Mouse (Mus musculus) layer of hippocampus, adult 2 months (tissue): ENCODE measurements around the gene Srsf3. TPM values are rescaled to one million over a fixed set of nuclear protein-coding genes. Genes with fewer than 3 reads are reported as not detected.
"Not testable (repeated sequence)": the region's sequence is repeated elsewhere in the genome, so short reads cannot be mapped to it uniquely, and the experiment has no call there.

Experiments
- DNase-seq, 2 experiments: peaks; one replicate each; pipeline ENCODE4 v3.0.0; 2022; ENCODE audit warnings: low spot score in 2 of 2
- H3K27ac ChIP-seq: fragments of 200-600 bp; 2 replicates; pipeline ENCODE4 v1.8.1; 2022
- H3K4me3 ChIP-seq: fragments of 200-600 bp; 2 replicates; pipeline ENCODE4 v1.8.1; 2022; ENCODE audit warnings: mild to moderate bottlenecking
- CTCF ChIP-seq: fragments of 200-600 bp; conservative IDR thresholded peaks from 2 replicates; pipeline ENCODE4 v1.8.1; 2022; ENCODE audit warnings: antibody characterized with exemption, mild to moderate bottlenecking, moderate library complexity
- long read RNA-seq, 2 experiments: library from polyadenylated mRNA; stranded (forward); transcript quantifications; one replicate each; pipeline ENCODE4 v2.0.0; 2021; ENCODE audit warnings: borderline mapping rate in 2 of 2
- total RNA-seq, 2 experiments: library from RNA; stranded (reverse); gene quantifications; 2 replicates each; pipeline ENCODE4 v1.2.3; 2021

Srsf3 gene
- total RNA-seq: 100 to 1,000 TPM; 125 to 130 TPM
- long read RNA-seq, experiment 1, transcript Srsf3-201 (7 exons, 2,594 nt): minor isoform, 5 of 66 reads
- long read RNA-seq, experiment 1, transcript Srsf3-202 (6 exons, 2,618 nt): major isoform, 54 of 66 reads
- long read RNA-seq, experiment 1, partial matches to known transcripts: 2 of 66 reads
- long read RNA-seq, experiment 1, other reads (novel, unspliced or antisense): 5 of 66 reads
- long read RNA-seq, experiment 2, transcript Srsf3-202 (6 exons, 2,618 nt): major isoform, 89 of 113 reads
- long read RNA-seq, experiment 2, transcript Srsf3-201 (7 exons, 2,594 nt): minor isoform, 7 of 113 reads
- long read RNA-seq, experiment 2, partial matches to known transcripts: 1 of 113 reads
- long read RNA-seq, experiment 2, other reads (novel, unspliced or antisense): 14 of 113 reads

DNA sequence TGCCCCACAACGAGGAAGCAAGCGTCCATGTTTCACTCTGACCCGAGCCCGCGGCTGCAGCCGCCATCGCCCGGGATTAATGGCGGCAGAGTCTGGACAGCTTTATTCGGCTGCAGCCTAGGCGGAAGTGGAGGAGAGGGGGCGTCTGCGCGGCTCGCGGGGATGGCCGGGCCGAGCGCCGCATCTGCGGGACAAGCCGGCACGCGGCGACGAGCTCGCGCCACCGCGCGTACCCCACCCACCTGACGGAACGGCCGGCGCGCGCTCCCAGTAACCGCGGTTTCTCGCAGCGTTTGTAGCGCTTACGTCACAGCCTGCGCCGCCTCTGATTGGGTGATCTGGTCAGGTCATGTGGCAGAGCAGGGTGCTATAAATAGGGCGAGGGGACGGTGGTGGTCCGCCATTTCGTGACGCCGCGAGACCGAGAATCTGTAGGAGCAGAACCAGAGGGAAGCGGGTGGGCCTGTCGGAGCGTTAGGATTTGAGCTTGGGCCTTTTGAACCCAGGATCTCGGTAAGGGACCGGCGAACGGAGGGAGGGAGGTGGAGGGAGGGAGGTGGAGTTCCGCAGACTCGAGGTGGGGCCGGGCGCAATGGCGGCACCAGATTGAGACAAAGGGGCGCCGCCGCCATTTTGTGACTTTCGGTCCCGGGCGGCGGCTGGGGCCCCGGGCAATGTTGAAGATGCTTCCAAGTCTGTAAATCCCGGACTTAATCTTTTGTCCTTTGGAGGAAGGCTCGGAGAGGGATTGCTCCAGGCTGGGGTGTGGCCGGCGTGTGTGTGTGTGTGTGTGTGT is at the start of gene Srsf3:
Gene Srsf3 (plus strand): TSS at position 355 of the 796 bp plus-strand sequence.
- peak within 1 kb of the TSS; percentile 98 for H3K27ac ChIP-seq
- H3K4me3 ChIP-seq: peak within 1 kb of the TSS; percentile 95
- TF ChIP-seq CTCF: no peak
- DNase-seq: peak; percentile 98 to 99

DNA sequence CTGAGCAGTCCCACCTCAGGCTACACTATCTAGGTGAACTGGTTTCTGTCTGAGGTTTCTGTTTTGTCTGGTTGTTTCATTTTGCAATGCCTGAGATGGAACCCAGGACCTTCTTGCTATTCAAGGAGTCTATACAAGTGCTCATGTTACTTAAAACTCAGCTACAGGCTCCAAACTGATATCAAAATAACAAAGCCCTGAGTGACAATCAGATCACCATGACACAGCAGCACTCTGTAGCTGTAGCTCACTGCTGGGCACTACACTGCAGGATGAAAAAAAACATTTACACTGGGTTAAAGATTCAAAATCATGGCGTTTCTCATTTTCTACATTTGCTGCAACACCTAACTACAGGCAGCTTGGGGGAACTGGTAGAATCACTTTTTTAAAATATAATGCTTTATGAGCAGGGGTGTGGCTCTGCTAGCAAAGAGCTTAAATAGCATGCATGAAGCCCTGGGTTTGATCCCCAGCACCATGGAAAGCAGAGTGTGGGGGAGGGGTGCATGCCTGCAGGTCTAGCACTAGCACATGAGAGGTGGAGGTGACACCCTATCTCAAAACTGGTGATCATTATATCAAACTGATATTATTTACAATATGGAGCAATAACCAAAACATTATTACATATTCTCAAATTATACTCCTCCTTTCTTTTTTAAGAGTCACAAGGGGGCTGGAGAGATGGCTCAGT is 47.6 kb upstream of the Srsf3 start:
- no peak overlapping the region for H3K27ac ChIP-seq
- no peak for DNase-seq
- no peak overlapping the region for H3K4me3 ChIP-seq
- TF ChIP-seq CTCF: no peak

DNA sequence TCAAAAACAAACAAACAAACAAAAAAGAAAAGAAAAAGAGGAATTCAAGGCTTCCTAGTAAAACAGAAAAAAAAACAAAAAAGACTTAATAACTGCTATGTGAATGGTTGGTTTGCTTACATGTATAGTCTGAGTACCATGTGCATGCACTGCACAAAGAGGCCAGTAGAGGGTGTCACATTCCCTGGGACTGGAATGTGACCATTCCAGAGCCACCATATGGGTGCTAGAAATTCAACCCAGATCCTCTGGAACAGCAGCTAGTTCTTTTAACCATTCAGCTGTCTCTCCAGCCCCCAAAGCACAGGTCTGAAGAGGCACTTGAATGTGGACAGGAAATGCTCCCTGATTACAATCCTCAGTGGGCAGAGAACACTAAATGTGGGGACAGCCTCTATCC is 45.6 kb upstream of the Srsf3 start:
- no peak for DNase-seq
- Histone ChIP-seq H3K27ac (no peak overlapping the region), H3K4me3 (no peak overlapping the region)
- peak; percentile 74 for TF ChIP-seq CTCF

DNA sequence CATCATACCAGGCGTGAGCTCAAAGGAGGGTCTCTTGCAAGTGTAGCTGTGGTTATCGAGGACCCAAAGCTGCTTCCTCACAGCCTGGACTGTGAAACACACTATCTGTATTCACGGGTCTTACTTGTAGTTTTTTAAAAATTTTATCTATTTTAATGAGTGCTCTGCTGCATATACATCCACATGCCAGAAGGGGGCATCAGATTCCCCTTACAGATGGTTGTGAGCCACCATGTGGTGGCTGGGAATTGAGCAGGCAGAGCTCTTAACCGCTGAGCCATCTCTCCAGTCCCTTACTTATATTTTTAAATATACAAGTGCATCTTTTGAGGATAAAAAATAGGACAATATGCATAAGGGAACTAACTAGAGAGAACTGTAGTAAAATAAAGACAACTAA is 44.7 kb upstream of the Srsf3 start:
- H3K4me3 ChIP-seq: no peak overlapping the region
- H3K27ac ChIP-seq: no peak overlapping the region
- peak; percentile 89 for TF ChIP-seq CTCF
- DNase-seq: no peak

DNA sequence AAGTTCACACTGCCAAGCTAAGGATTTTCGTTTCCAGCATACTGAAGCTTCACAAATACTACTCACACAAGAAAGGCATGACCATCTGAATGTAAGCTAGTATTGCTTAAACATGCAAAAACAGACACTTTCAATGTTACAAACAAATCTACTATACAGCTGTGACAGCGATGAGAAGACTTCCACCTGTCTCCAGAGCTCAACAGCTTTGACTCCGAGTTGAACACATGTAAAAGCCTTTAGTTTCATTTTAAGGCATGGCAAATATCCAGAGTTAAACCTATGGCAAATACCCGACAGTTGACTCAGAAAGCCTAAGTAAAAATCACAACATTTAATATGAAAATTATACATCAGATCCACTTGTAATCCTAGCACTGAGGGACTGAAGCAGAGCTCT is 44.1 kb upstream of the Srsf3 start:
- TF ChIP-seq CTCF: no peak

DNA sequence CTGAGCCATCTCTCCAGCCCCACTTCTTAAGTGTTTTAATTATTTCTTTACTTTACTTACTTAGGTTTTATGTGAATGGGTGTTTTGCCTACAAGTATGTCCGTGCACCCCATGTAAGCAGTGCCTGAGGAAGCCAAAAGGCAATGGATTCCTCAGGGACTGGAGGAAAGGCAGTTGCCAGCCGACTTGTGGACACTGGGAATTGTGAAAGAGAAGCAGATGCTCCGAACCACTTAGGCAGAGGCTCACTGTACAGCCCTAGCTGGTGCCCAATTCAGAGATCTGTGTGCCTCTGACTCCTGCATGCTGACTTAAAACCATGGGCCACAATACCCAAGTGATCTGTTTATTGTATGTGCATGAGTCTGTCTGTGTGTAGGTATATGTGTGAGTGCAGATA is 43.4 kb upstream of the Srsf3 start:
- Histone ChIP-seq H3K27ac (no peak overlapping the region), H3K4me3 (no peak overlapping the region)
- DNase-seq: no peak
- TF ChIP-seq CTCF: no peak

More for the DNA sequence above, 44.1 kb upstream of the Srsf3 start:
- Histone ChIP-seq H3K4me3 (no peak overlapping the region), H3K27ac (no peak overlapping the region)
- no peak for DNase-seq

DNA sequence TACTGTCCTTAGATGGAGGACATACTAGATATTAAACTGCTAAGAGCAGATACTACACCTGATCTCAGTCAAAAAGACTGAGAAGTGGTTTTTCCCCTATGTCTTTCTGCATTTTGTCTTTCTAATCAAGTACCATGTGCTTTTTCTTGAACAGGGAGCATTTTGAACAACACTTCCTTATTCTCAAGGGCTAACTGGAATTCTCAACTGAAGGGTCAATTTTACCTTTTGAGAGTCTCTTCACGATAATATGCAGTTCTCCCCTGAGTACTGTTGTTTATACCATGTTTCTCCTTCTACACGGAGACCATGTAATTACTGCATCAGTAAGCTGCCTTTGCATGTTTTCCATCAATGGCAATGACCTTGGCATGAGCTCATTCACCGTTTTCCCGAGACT is 42.4 kb upstream of the Srsf3 start:
- no peak for DNase-seq
- no peak for TF ChIP-seq CTCF

DNA sequence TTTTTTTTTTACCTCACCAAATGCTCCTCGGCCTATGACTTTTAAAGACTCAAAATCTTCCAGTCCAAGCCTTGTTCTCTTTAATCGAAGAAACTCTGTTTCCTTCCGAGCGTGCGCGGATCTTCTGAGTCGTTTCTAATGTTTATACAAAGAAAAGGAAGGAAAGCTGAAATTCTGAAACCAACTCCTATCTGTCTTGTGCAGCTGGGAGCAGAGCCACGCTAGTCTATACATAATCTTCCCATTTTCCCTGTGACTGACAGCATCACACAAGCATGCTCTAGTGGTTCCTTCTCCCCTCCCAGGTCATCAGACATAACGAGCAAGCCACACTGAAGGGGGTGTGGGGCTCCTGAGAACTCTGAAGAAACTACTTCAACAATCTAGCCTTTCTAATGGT is 41.1 kb upstream of the Srsf3 start:
- Histone ChIP-seq H3K4me3 (no peak overlapping the region), H3K27ac (no peak overlapping the region)
- no peak for TF ChIP-seq CTCF
- no peak for DNase-seq

More for the DNA sequence above, 42.4 kb upstream of the Srsf3 start:
- Histone ChIP-seq H3K27ac (no peak overlapping the region), H3K4me3 (no peak overlapping the region)

DNA sequence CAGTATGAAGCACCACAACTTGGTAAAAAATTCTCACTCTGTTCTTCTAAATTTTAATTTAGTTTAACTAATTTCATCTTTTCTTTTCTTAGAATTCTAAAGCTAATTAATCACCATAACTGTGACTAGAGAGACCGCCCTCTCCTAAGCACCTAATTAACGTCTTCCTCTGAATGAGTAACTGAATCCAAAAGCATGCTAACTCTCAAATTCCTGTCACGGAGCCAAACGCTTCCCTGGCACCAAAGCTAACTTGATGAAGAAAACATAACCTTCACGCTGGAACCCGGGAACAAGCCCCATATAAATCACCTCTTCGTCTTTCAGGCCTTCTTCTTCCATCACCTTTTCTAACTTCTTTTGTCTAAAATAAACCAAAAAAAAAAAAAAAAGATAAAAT is 40.3 kb upstream of the Srsf3 start:
- H3K27ac ChIP-seq: no peak overlapping the region
- DNase-seq: peak in 1 of 2 experiments; percentile 35
- no peak overlapping the region for H3K4me3 ChIP-seq
- no peak for TF ChIP-seq CTCF

DNA sequence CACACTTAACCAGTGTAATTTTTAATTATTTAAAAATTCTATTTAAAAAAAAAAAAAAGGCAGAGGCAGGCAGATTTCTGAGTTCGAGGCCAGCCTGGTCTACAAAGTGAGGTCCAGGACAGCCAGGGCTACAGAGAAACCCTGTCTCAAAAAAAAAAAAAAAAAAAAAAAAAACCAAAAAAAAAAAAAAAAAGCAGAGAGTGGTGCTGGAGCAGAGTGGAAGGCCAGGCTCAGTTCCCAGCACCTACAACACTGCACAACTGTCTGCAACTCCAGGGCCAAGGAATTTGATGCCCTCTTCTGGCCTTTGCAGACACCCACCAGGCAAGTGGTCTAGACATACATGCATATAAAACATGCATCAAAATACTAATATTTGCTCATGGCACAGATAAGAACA is 39.4 kb upstream of the Srsf3 start:
- H3K27ac ChIP-seq, H3K4me3 ChIP-seq, DNase-seq: not testable (repeated sequence)

DNA sequence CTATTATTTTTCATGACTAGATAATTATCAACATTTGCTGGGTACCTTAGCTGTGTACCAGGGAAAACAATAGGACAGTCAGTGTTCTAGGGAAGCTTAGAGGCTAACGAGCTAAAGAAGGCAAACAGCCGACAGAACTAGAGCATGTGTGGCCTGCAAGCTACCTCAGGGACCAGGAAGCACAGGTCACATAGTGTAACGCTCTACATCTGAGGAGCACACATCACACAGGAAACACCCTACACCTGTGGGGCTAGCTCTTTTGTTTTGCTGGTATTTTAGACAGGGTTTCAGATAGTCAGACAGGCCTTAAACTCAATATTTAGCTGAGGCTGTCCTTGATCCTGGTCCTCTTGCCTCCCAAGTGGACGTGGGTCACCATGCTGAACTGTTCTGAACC is 37.8 kb upstream of the Srsf3 start:
- Histone ChIP-seq H3K4me3 (no peak overlapping the region), H3K27ac (no peak overlapping the region)
- no peak for TF ChIP-seq CTCF
- no peak for DNase-seq

DNA sequence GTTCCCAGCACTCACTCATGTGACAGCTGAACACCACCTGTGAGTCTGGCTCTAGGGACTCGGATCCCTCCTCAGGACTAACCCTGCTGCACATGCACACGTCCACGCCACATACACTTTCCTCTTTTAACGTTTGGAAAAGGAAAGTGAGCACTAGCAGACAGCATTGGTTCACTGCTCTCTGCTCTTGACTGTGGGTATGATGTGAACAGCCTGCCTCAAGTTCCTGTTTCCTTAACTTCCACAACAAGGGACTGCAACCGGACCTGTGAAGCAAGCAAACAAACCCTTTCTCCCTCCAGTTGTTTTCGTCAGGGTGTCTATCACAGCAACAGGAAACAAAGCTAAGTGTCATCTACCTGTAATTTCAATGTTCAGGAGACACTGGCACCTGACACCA is 32.0 kb upstream of the Srsf3 start:
- Histone ChIP-seq H3K4me3 (no peak overlapping the region), H3K27ac (no peak overlapping the region)
- no peak for DNase-seq
- no peak for TF ChIP-seq CTCF

DNA sequence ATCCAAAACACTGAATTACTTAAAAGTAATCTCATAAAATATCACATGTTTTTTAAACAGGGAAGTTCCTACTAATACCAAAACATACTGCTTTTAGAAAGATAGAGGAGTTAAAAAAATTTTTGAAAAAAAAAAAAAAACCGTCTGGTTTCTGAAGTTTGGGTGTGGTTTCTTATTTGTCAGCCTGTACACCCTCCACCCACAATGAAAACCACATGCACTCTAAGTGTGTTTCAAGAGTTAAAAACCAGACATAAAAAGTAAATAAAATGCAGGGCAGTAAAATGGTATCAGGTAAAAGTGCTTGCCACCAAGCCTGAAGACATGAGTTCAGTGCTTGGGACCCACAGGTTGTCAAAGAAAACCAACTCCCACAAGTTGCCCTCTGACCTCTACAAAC is 28.7 kb upstream of the Srsf3 start:
- Histone ChIP-seq H3K4me3 (no peak overlapping the region), H3K27ac (no peak overlapping the region)
- DNase-seq: no peak
- no peak for TF ChIP-seq CTCF
